Mouse (Mus musculus) kidney, adult 8-10 months (tissue): ENCODE measurements around the gene Mbd5.
"Not testable (repeated sequence)": the region's sequence is repeated elsewhere in the genome, so short reads cannot be mapped to it uniquely, and the experiment has no call there.

Source experiments
- DNase-seq, 2 experiments: peaks; one replicate each; pipeline ENCODE4 v3.0.0; 2022

Mbd5 gene

DNA sequence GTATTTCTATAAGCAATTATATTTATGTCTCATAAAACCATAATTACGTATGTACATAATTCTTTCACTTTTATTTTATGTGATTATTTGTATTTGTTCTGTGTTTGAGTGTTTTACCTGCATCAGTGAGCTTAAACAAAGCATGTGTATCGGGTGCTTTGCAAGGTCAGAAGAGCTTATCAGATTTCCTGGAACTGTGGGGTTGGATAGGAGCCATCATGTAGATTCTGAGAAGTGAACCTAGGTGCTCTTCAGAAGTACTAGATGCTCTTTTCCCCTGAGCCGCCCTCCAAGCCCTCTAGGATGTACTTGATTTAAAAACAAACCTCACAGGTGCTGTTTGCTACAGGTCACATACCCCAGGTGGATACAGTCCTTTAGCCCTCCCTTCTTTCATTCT, 227.7 kb downstream of the Mbd5 start:
- no peak for DNase-seq

DNA sequence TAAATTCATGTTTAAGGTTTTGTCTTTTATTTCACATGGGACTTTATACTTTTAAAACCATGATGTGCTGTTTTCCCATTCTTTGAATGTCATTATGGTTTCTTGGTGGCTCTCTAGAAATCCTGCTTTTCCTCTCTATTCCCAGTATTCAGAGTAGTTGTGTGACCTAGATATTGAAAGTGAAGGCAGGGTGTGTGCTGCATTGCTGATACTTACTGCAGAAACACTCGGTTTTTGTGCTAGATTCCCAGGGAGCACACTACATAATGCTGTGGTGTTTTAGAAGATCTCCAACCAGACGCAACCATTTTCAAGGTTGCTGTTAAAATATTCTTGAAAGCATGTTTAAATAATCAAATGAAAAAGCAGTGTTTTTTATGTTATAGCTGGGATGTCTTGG, 241.7 kb downstream of the Mbd5 start:
- DNase-seq = no peak

DNA sequence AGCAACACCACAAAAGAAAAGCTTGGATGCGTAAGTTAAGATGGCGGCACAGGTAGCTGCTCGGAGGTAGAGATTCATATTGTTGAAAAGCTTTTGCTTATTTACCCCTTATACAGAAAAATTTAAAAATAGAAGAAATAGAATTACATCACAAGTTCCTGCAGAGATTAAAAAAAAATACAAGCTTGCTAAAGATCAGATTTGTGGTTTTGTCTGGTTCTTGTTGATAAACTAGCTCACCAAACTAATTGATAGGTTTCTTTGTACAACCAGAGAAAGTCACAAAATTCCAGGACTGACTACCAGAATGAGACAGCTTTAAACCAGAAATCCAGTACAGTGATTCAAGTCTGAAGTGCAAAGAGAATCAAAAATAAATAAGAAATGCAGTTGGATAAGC, 242.4 kb downstream of the Mbd5 start:
- DNase-seq = no peak

DNA sequence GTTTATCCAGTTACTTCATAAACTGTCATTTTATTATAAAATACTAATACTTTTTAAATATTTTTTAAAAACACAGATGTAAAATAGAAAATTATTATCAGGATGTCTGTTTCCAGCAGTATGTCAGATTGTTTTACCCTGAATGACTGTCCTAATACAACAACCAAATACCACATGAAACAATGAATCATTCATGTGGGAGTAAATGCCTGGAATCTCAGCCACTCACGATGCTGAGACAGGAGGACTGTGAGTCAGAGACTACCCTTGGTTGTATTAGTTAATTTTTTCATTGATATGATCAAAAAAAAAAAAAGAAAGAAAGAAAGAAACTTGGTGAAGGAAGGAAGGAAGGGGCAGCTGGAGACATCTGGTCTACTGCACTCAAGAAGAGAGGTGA, 254.8 kb downstream of the Mbd5 start:
- no peak for DNase-seq

DNA sequence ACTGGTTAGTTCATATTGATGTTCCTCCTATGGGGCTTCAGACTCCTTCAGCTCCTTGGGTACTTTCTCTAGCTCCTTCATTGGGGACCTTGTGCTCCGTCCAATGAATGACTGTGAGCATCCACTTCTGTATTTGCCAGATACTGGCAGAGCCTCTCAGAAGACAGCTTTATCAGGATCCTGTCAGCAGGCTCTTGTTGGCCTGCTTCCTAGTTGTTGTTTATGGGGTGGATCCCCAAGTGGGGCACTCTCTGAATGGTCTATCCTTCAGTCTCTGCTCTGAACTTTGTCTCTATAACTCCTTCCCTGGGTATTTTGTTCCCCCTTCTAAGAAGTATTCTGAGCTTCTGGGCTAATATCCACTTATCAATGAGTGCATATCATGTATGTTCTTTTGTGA, 256.4 kb downstream of the Mbd5 start:
- DNase-seq = not testable (repeated sequence)

DNA sequence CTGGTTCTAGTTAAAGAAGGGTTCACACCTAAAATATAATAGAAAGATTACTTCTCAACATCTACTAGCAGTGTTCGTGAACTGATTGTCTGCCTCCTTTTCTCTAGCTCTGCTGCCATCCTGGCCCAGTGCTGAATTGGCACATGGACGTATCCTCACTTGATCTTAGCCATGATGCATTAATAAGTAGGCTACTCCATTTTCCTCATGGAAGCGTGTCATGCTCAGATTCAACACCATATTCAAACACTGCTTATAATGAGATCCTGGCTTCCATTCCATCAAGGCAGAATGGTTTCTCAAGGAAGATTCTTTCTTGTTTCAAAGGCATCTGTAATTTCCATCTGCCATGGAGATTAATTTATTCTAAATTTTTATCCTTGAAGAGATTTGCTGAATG, 260.0 kb downstream of the Mbd5 start:
- no peak for DNase-seq

DNA sequence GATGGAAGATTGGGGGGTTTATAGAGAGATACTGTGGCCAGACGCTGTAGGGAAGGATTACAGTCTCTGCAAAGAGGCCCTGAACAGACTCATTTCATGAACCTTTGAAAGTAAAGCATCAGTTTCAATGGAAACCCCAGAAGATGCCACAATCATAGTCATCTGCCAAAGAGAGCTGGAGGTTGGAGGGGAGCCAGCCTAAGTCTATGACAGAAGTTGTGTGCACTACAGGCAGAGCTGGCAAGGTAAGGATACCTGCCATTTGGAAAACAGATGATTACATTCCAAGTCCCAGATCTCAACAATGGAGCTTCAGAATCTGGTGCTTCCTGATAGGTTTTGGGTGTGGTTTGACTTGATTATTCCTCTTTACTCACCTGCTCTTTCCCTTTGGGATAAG, 261.1 kb downstream of the Mbd5 start:
- no peak for DNase-seq

DNA sequence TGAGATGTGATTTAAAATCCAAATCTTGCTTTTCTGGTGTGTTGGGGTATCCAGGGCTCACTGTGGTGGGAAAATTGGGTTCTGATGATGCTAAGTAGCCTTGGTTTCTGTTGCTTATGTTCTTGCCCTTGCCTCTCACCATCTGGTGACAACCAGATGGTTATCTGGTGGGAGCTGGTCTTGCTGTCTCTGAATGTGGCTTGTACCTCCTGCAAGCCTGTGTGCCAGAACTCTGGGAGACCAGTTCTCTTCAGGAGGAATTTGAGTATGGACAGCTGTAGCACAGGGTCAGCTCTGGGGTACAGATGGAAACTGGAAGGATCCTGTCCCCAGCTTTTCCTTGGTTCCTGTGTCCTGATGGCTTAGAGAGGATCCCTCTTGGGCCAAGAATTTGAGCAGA, 280.4 kb downstream of the Mbd5 start:
- no peak for DNase-seq

DNA sequence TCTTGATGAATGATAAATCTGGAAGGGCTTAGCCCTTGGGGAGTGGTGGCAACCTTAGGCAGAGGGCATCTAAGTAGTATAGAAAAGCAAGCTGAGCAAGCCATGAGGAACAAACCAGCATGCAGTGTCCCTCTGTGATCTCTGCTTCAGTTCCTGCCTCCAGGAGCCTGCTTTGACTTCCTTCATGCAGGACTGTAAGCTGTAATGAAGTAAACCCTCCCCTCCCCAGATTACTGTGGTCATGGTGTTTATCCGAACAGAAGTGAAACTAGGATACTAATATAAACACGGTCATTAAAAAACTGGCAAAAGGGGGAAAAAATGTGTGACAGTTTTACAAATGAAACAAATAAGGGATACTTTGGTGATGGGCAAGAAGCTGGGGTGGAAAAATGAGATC, 284.8 kb downstream of the Mbd5 start:
- no peak for DNase-seq

DNA sequence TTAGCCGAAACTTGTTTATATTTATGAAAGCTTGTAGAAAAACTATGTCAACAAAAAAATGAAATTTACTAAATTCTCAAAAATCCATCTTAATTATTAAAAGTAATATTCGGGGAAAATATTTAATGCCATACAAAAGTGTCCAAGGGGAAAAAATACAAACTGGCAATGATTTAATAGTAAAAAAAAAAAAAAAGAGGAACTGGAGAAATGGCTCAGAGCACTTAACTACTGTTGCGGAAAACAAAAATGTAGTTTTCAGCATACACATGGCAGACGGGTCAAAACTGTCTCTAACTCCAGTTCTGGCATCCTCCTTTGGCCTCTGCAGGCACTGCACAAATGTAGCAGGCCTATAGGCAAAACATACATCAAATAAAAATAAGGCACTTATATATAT, 292.4 kb downstream of the Mbd5 start:
- DNase-seq = no peak

DNA sequence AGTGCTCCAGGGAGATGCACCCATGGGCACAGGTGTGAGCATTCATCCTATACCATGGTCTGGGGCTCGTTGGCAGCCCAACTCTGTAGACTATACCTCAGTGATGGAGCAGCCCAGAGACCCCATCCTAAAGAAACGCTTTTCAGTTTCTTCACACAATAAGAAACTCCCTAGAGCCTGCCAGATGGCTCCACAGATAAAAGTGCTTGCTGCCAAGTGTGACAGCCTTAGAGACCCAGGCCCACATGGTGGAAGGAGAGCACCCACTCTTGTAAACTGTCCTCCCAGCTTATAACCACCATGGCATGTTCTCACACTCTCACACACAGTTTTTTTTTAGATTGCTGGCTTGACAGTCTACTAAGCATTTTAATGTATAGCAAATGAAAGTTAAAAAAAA, 314.8 kb downstream of the Mbd5 start:
- DNase-seq = no peak

DNA sequence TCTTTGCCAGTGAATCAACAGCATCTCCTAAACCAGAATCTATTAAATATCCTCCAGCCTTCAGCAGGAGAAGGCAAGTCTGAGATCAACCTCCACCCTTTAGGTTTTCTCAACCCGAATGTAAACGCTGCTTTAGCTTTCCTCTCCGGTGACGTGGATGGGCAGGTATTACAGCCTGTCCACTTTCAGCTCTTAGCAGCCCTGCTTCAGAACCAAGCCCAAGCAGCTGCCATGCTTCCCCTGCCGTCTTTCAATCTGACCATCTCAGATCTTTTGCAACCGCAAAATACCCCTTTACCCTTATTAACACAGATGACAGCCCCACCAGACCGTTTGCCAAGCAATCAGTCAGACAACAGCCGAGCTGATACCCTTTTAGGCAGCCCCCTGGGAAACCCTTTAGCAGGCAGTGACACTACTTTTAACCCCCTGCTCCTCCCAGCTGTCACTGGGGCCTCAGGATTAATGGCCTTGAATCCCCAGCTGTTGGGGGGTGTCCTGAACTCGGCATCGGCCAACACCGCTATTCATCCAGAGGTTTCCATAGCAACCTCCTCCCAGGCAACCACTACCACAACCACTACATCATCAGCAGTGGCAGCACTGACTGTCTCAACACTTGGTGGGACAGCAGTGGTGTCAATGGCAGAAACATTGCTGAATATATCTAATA, 323.1 kb downstream of the Mbd5 start:
- no peak for DNase-seq

DNA sequence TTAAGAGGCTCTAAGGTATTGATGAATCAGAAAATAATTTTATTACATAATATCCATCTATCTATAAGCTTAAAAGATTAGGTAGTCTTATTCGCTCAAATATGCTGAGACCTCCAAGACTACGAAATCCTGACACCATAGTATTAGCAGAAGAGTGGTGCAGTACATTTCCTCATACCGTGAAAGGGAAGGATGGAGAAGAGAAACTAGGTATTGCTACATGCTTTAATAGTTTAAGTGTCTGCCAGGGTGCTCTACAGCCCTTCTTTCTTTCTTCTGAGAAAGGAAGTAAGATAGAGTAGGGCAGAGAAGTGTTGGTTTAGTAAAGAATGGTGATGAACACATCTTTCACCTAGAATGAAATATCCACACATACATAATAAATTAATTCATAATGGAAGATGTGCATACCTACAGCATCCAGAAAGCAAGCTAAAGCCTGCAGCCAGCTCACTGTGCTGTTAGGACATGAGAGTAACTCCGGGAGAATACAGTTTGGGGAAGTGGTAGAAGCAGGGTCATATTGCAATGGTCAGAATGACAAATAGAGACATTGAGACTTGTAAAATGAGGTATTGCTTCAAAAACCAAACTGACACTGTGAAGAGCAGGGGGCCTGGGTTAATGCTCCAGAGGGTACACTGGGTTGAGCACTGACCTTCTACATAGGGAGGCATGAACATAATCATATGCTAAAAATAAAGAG, 326.9 kb downstream of the Mbd5 start:
- DNase-seq = no peak

DNA sequence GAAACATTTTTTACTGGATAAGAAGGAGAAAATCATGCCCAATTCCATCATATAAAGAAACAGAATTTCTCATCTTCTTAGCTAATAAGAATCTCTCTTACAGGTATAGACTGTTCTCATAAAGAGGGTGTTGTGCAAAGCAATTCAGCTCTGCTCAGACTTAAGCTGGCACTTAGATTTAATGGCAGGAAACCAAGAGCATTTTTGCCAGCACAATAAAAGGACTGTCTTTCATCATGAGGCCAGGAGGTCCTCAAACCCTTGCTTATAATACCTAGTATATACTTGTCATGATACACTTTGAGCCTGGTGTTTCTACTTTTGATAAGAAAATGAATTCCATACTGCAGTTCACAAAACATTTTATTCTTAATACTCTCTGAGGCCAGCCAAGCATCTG, 331.2 kb downstream of the Mbd5 start:
- no peak for DNase-seq

DNA sequence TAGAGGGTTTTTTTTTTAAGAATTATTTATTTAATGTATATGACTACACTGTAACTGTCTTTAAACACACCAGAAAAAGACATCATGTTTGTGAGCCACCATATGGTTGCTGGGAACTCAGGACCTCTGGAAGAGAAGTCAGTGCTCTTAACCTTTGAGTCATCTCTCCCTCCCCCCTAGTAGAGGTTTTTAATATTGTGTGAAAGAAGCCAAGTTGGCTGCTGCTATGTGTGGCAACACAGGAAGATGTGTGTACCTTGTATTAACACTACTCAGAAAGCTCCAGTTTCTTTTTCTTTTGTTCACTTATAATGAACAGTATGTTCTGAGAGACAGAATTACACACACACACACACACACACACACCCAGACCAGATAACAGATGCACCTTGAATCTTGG, 334.3 kb downstream of the Mbd5 start:
- DNase-seq = no peak

DNA sequence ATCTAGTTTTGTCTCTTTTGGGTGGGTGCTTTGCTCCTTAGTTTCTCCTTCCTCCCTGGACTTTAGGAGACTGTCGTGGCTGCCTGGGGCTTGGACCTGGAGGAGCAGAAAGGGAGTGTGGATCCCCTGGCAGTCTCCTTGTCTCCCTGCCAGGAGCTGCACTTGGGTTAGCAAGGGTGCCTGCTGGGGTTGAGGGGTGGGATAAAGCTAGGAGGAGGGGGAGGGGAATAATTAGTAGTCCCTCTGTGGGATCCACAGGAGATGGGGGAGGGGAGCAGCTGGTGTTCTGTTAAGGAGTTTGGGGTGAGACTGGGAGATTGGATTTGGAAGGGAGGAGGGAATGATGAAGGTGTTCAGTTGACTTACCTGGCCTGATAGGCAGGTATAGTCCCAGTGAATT, 337.7 kb downstream of the Mbd5 start:
- DNase-seq = no peak

DNA sequence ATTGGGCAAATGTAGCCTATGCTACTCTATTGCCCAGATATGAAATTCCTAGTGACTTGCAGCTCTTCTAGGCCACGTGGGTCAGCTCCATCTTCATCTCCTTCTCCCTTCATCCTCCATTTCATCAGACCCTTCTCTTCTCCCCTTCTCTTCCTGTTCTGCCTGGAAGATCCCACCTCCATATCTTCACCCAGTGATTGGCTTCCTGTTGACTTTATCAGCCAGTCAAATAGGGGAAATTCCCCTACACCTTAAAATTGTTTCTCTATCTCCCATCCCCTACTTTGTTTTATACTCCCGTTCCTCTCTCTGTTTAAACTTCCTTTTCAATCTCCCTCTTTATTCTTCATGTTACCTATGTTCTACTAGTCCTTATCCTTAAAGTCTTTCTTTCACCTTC, 342.4 kb downstream of the Mbd5 start:
- no peak for DNase-seq

DNA sequence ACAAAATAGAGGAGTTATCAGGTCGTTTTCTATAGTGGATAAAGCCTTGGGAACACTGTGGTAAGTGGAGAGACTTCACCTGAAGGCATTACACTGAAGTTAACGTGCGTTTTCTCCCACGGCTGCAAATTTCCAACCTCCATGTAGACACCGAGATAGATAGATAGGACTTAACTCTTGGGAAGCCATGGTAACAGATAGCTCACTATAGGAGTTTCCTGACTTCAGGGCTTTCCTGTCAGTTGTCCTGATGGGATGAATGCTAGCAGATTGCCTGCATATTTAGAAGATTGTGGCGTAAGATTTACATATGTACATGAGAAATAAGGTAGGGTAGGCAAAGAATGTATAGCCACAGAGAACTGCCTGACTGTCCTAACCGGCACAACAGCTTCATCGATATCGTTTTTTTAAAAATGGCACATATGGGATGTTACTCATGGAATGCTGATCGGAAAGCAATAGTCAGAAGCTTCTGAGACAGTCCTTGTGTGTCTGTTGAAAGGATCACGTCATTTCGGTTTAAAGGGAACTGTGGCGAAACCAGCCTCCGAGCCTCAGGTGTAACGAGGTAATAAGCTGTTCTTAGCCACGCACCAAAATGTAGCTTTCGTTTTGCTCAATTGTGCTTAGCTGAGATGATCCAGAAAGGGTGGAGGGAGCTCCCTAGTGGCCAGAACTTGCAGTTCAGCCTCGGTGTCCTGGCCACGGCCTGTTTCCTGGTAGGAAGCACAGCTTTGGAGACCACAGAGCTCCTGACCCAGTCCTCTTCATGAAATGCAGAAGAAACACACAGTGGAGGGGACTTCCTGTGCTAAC, 363.5 kb downstream of the Mbd5 start:
- peak; percentile 75 to 90 for DNase-seq

DNA sequence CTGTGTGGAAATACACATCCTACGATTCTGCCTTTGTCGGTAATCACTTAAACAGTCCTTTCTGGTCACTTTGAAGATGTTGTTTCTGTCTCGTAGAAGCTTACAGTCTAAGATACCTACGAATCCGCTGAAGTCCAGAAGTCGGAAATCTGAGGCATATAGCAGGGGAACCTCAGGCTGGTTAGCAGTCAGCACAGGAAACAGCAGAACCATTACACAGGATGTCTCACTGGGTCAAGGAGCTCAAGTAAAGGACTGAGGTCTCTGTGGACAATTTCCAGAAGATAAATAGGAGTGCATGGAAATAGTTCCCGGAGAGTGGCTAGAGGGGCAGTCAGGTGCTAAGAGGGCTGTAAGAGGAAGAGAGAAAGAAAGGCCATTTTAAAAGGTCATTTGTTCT, 384.3 kb downstream of the Mbd5 start:
- DNase-seq = no peak

DNA sequence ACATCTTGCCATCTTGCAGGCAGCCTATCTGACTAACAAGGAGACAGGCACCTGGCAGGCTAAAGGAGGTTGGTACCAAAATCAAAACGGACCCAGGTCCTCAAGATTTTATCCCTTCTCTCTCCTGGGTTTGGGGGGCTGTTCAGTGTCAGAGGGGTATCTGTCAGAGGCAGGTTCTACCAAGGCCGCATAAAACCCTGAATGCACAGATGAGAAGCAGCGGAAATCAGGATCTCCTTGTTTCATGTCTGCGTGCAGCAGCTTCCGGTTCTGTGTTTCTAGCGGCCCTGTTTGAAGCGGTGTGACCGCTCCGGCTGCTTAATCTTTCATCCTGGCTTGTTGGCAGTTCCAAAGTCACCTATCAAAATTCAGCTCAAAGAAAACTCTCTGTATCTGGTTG, 386.0 kb downstream of the Mbd5 start:
- no peak for DNase-seq

DNA sequence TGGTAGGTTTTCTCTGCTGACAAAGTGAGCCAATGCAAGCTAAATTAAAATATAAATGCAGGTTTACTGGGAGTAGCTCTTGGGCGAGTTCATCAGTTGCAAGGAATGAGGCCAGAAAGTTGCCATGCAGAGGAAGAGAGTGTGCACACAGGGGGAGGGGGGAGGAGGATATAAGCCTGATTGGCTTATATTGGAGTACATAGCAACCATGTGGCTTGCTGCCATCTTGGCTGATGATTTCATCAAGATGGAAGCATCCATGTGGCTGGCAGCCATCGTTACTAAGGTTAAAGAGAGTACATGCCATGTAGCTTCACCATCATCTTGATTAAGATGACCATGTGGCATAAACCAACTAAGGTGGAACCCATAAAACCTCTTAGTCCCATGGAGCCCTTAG, 395.0 kb downstream of the Mbd5 start:
- no peak for DNase-seq

DNA sequence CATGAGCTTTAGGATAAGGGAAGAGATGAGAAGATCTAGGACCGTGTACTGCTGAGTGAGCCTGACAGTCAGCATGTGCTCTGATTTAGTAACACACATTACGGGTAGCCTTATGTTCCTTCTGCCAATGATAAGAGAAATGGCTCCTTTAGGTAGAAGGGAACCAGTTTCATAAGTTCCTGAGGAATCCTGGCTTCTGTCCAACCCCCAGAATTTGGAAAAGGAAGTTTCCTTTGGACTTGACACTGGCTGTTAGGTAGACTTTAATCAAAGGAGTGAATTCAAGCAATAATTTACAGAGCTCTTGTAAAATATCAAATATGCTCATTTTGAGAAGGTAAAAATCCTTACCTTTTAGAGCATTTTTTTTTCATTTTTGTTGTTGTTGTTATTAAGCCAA, 396.5 kb downstream of the Mbd5 start:
- peak; percentile 17 to 53 for DNase-seq

DNA sequence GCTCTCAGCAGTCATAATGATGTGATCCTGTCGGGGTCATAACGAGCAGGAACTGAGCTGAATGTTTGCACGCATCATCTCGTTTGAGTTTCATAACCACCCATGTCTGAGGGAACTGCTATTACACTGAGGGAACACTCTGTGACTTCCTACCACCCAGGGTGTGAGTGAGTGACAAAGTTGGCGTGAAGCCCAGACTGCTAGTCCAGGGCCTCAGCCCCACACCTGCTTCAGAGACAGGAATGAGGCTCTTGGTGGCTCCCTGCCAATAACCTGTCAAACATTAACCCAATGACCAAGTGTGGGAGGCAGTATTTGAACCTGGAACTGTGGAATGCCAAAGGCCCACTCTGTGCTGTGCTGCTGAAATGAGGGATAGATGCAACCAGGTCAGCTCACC, 400.5 kb downstream of the Mbd5 start:
- DNase-seq = peak; percentile 97 to 98

DNA sequence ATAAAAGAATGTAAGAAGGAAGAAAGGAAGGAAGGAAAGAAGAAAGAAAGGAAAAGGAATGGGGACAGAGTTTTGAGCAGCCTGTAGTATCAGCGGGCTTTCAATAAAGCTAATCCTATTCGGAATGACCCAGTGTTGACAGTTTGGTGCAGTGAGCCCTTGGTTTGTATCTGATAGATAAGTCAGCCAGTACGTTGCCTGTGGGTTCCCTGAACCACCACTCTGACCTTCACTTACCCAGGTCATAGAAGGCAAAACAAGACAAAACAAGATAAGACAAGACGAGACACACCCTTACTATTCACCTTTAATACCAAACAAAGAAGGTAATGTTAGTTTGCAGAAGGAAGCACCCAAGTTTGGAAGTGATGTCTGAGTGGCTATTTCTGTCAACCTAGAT, 401.5 kb downstream of the Mbd5 start:
- no peak for DNase-seq
